Mouse (Mus musculus): ENCODE results near the gene Cabp1. TPM values are rescaled to one million over a fixed set of nuclear protein-coding genes. Genes with fewer than 3 reads are reported as not detected.
A peak's percentile ranks its signal among the peaks of the same experiment; 100 is the strongest.

The Cabp1 gene
- total and polyA plus RNA-seq, 2 experiments from 2014 or later: 20.9 to 21.4 TPM

DNA sequence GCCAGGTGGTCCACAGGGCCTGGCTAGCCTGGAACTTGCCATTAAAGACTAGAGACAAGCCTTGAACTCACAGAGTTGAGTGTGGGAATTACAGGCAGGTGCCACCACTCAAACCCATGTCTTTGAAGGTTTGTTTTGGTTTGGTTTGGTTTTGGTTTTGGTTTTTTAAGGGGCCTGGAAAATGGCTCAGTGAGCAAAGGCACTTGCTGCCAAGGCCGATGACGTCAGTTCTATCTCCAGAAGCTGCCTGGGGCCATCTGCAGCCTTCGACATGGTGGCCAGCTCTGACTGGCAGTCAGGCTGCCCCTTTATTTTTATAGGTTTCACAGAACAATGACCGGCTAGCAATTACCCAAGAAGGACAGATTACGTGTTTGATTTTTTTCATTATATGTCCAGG is 73.2 kb downstream of the Cabp1 start:
- DNase-seq (ENCODE audit: low spot score): peak; percentile 47
- no peak overlapping the region for H3K4me3 ChIP-seq (ENCODE audit: low read length)

DNA sequence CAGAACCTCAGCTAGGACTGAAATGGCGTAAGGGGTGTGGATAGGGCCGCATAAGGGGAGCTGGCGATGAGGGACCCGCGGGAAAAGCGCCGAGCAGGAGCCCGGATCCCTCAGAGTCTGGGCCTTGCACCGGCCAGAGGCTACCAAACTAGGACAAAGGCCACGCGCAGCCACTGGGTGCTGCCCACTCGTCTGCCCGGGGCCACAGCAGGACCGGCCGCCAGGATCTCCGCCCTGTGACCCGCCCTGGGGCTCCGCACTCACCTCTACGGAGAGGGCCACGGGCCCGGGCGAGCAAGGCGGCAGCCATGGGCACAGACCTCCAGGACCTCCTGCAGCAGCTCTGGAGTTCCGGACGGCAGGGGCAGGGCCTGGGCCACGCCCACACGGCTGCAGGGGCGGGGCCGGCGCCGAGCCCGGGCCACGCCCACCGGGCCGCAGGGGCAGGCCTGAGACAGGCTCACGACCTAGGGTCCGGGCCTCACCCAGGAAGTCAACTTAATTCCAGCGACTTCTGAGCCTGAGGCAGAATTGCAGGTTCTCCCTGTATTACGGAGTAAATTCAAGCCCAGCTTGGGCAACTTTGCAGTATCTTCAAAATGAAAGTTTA is 75.1 kb downstream of the Cabp1 start, which contains the start of gene Acads:
Gene Acads, minus strand, starts transcription at position 386 of the 610 bp plus-strand sequence.
- no peaks in the 10 kb centered on the region for H3K4me1 ChIP-seq (ENCODE audit: insufficient read depth, low read length)
- no peaks in the 10 kb centered on the region for H3K9me3 ChIP-seq (ENCODE audit: low read length)
- DNase-seq (ENCODE audit: low spot score) (peak; percentile 71), ATAC-seq (peak; percentile 84)
- H3K36me3 ChIP-seq (ENCODE audit: insufficient read depth, low read length): peaks cover 3% of the 10 kb centered on the region; the same call in 1 of the 2 replicates
- TF ChIP-seq CTCF (IDR thresholded peaks at IDR 0.05; ENCODE audit: low read depth): no peak
- peak within 1 kb of the TSS; percentile 67 for H3K4me2 ChIP-seq (ENCODE audit: low read depth, low read length)
- H3K9ac ChIP-seq (replicated peaks; ENCODE audit: low read length): peak within 1 kb of the TSS; percentile 50
- H3K27ac ChIP-seq: peak within 1 kb of the TSS; percentile 28; the same call in 1 of the 2 replicates
- WGBS: 1% methylated on average over 39 of the region's 39 CpGs
- H3K27me3 ChIP-seq (ENCODE audit: insufficient read depth, low read length): no peaks in the 10 kb centered on the region
- peak within 1 kb of the TSS; percentile 49 for H3K4me3 ChIP-seq (ENCODE audit: low read length)

More for the DNA sequence above, 73.2 kb downstream of the Cabp1 start:
- Histone ChIP-seq H3K27me3 (ENCODE audit: insufficient read depth, low read length) (no peaks in the 10 kb centered on the region), H3K9me3 (ENCODE audit: low read length) (no peaks in the 10 kb centered on the region), H3K4me2 (ENCODE audit: low read depth, low read length) (no peak overlapping the region), H3K36me3 (ENCODE audit: insufficient read depth, low read length) (peaks cover 10% of the 10 kb centered on the region; the same call in 1 of the 2 replicates), H3K27ac (no peak overlapping the region), H3K4me1 (ENCODE audit: insufficient read depth, low read length) (0 out of 2 replicates have a peak, but pooled peaks cover 3% of the 10 kb centered on the region), H3K9ac (replicated peaks; ENCODE audit: low read length) (no peak overlapping the region)
- ATAC-seq: no peak
- WGBS: 68% methylated on average over 5 of the region's 5 CpGs
- TF ChIP-seq CTCF (IDR thresholded peaks at IDR 0.05; ENCODE audit: low read depth): no peak

Other genes with a start within 250 kb of the Cabp1 start
- not detected in 2 replicates for gene Hnf1a, start 223.3 kb downstream of the Cabp1 start, total RNA-seq (2014; rRNA removed)
- 0.05 TPM in 2 replicates for gene Hnf1a, start 223.3 kb downstream of the Cabp1 start, polyA plus RNA-seq (2015; fragmentation: Nextera tagmentation; extraction: Ambion mirVana)
- 136 and 147 TPM in 2 replicates for gene Sppl3, start 183.2 kb downstream of the Cabp1 start, total RNA-seq (2014; rRNA removed)
- gene Sppl3, start 183.2 kb downstream of the Cabp1 start, polyA plus RNA-seq (2015; fragmentation: Nextera tagmentation; extraction: Ambion mirVana): 30.1 and 31.1 TPM in 2 replicates
- not detected in 2 replicates for gene Gm10401, start 96.1 kb downstream of the Cabp1 start, total RNA-seq (2014; rRNA removed)
- gene Gm10401, start 96.1 kb downstream of the Cabp1 start, polyA plus RNA-seq (2015; fragmentation: Nextera tagmentation; extraction: Ambion mirVana): 38.5 and 39.3 TPM in 2 replicates
- 30.3 and 32.5 TPM in 2 replicates for gene Acads, start 75.0 kb downstream of the Cabp1 start, total RNA-seq (2014; rRNA removed)
- 22.1 and 25.3 TPM in 2 replicates for gene Acads, start 75.0 kb downstream of the Cabp1 start, polyA plus RNA-seq (2015; fragmentation: Nextera tagmentation; extraction: Ambion mirVana)
- gene Unc119b, start 59.4 kb downstream of the Cabp1 start, total RNA-seq (2014; rRNA removed): 27.0 and 32.1 TPM in 2 replicates
- 22.5 and 23.4 TPM in 2 replicates for gene Unc119b, start 59.4 kb downstream of the Cabp1 start, polyA plus RNA-seq (2015; fragmentation: Nextera tagmentation; extraction: Ambion mirVana)
- 65.5 and 80.9 TPM in 2 replicates for gene Mlec, start 36.2 kb downstream of the Cabp1 start, total RNA-seq (2014; rRNA removed)
- 15.5 and 20.6 TPM in 2 replicates for gene Mlec, start 36.2 kb downstream of the Cabp1 start, polyA plus RNA-seq (2015; fragmentation: Nextera tagmentation; extraction: Ambion mirVana)
- gene Pop5, start 41.5 kb upstream of the Cabp1 start, total RNA-seq (2014; rRNA removed): 28.8 and 55.6 TPM in 2 replicates
- 99.1 and 99.3 TPM in 2 replicates for gene Pop5, start 41.5 kb upstream of the Cabp1 start, polyA plus RNA-seq (2015; fragmentation: Nextera tagmentation; extraction: Ambion mirVana)
- gene Rnf10, start 78.5 kb upstream of the Cabp1 start, total RNA-seq (2014; rRNA removed): 108 and 112 TPM in 2 replicates
- 141 and 145 TPM in 2 replicates for gene Rnf10, start 78.5 kb upstream of the Cabp1 start, polyA plus RNA-seq (2015; fragmentation: Nextera tagmentation; extraction: Ambion mirVana)
- 30.5 and 31.4 TPM in 2 replicates for gene Coq5, start 85.3 kb upstream of the Cabp1 start, total RNA-seq (2014; rRNA removed)
- gene Coq5, start 85.3 kb upstream of the Cabp1 start, polyA plus RNA-seq (2015; fragmentation: Nextera tagmentation; extraction: Ambion mirVana): 47.1 and 47.5 TPM in 2 replicates
- 184 and 239 TPM in 2 replicates for gene Dynll1, start 106.6 kb upstream of the Cabp1 start, total RNA-seq (2014; rRNA removed)
- gene Dynll1, start 106.6 kb upstream of the Cabp1 start, polyA plus RNA-seq (2015; fragmentation: Nextera tagmentation; extraction: Ambion mirVana): 1,016 and 1,030 TPM in 2 replicates
- gene Srsf9, start 132.8 kb upstream of the Cabp1 start, total RNA-seq (2014; rRNA removed): 42.5 and 47.5 TPM in 2 replicates
- 119 and 127 TPM in 2 replicates for gene Srsf9, start 132.8 kb upstream of the Cabp1 start, polyA plus RNA-seq (2015; fragmentation: Nextera tagmentation; extraction: Ambion mirVana)
- 22.4 and 25.1 TPM in 2 replicates for gene Gatc, start 146.8 kb upstream of the Cabp1 start, total RNA-seq (2014; rRNA removed)
- gene Gatc, start 146.8 kb upstream of the Cabp1 start, polyA plus RNA-seq (2015; fragmentation: Nextera tagmentation; extraction: Ambion mirVana): 27.5 and 32.1 TPM in 2 replicates
- 12.4 and 18.4 TPM in 2 replicates for gene Triap1, start 146.8 kb upstream of the Cabp1 start, total RNA-seq (2014; rRNA removed)
- 59.2 and 61.6 TPM in 2 replicates for gene Triap1, start 146.8 kb upstream of the Cabp1 start, polyA plus RNA-seq (2015; fragmentation: Nextera tagmentation; extraction: Ambion mirVana)
- 1,147 and 1,391 TPM in 2 replicates for gene Cox6a1, start 154.6 kb upstream of the Cabp1 start, total RNA-seq (2014; rRNA removed)
- 1,694 and 1,700 TPM in 2 replicates for gene Cox6a1, start 154.6 kb upstream of the Cabp1 start, polyA plus RNA-seq (2015; fragmentation: Nextera tagmentation; extraction: Ambion mirVana)
- 75.9 and 88.1 TPM in 2 replicates for gene Msi1, start 235.2 kb upstream of the Cabp1 start, total RNA-seq (2014; rRNA removed)
- gene Msi1, start 235.2 kb upstream of the Cabp1 start, polyA plus RNA-seq (2015; fragmentation: Nextera tagmentation; extraction: Ambion mirVana): 45.1 and 46.2 TPM in 2 replicates

Measured in hindbrain, postnatal 0 days (tissue).